Mouse (Mus musculus) ES-CJ7 (cell line): Measurements from ENCODE around the gene Aspscr1.

ENCODE experiments used
- DNase-seq: peaks from one replicate; pipeline ENCODE4 v3.0.0; 2011; ENCODE audit warnings: low read depth, low spot score

The Aspscr1 gene

DNA sequence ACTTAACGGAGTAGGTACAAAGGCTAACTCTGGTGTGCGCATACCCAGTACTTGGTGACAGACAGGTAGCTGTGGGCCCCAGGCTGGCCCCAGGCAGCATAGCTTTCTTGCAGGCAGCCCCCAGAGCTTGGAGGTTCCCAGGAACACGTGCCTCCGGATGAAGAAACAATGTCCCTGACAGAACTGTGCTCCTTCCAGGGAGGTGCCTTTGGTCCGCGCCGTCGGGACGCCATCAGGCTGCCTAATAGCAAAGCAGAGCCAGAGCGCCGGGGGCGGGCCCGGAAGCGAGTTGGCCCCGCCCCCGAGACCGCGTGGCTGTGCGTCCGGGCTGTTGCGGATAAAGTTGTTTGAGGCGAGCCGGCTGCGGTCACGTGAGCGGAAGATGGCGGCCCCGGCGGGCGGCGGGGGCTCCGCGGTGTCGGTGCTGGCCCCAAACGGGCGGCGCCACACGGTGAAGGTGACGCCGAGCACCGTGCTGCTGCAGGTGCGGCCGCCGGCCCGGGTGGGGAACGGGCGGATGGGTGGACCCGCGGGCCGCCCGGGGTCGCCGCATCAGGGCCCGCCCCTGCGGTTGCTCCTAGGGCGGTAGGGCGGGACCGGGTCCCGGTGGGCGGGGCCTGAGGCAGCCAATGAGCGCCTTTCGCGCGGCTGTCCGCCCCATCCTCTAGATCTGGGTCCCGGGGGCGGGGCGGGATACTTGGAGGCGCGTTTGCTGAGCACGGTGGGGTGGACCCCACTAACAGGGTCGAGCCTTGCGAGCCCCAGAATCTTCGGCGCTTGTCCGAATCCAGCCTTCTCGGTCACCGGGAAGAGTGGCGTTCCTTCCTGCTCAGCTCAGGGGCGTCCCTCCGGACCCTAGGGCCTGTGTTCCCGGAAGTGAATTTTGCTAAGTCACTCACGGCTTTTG lies at the start of gene Aspscr1:
Gene Aspscr1 (plus strand): TSS at position 287 of the 907 bp plus-strand sequence.
- DNase-seq = peak; percentile 95

DNA sequence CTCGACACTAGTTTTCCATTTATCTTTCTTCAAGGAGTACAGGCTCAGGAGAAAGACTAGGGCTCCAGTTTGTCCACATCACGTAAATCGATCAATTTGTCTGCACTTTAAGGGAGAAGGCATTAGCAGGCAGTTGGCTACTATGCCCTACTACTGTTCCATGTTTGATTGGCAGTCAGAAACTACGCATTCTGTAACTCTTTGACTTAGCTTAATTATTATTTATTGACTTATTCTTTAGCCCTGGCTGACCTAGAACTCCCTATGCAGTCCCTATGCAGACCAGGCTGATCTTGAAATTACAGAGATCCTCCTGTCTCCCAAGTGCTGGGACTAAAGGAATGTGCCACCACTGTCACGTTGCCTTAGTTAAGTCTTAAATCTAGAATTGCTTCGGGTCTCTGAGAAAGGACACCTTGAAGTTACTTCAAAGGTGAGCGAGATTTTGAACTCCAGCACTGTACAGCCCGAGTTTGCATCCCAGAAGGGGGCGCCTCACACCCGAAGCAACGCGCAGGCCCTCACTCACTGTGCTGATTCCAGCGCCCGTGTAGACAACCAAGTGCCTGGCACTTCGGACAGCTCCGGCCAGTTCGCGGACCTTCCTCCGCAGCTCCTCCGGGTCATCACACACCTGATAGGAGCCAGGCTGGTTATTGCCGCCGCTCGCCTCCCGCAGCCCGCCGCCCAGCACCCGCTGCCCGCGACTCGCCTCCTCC lies 48.7 kb upstream of the Aspscr1 start:
- DNase-seq = peak; percentile 81

DNA sequence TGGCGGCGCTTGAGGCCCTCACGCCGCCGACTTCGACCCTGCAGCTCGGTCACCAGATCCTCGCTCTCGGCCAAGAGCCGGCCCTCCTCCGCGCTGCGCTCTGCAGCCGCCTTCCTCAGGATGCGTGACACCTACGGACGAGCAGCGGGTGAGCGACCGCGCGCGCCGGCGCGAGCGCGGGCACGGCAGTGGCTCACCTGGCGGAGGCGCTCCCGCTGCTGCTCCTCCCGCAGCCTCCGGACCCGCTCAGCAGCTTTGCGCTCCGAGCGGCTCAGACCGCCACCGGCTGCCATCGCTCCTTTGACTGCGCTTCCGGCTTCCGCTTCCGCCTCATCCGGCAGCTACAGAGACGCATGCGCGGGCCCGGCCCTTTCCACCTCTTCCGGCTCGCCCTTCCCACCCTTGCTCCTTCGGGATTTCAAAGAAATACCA lies 48.1 kb upstream of the Aspscr1 start:
- DNase-seq = peak; percentile 81

DNA sequence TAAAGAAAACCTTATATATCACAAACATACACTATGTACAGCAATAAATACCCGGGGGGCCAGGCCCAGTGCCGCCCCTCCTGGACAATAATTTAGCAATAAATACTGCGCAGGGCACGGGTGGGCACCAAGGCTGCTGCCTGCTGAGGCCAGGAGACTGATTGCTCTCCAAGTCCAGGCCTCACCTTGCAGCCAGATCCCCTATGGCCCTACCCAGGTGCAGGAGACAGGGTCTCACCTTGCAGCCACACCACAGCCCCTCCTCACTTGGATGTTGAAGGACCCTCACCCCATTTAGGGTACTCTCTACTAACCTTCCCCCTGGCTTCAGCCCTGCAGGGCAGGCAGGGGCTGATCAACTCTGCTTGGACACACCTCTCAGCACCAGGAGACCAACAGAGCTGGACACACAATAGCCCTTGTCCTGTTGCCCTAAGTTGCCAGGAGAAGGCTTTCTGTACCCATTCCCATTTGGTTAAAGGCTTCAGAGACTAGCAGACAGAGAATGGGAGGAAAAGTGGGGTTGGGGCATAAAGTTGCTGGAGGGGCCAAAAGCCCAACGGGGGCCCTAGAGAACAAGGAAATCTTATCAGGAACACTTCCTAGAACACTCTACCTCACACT lies 47.5 kb upstream of the Aspscr1 start, which contains the start of gene Sirt7:
Gene Sirt7 (minus strand): TSS at position 89 of the 624 bp plus-strand sequence.
- no peak for DNase-seq

DNA sequence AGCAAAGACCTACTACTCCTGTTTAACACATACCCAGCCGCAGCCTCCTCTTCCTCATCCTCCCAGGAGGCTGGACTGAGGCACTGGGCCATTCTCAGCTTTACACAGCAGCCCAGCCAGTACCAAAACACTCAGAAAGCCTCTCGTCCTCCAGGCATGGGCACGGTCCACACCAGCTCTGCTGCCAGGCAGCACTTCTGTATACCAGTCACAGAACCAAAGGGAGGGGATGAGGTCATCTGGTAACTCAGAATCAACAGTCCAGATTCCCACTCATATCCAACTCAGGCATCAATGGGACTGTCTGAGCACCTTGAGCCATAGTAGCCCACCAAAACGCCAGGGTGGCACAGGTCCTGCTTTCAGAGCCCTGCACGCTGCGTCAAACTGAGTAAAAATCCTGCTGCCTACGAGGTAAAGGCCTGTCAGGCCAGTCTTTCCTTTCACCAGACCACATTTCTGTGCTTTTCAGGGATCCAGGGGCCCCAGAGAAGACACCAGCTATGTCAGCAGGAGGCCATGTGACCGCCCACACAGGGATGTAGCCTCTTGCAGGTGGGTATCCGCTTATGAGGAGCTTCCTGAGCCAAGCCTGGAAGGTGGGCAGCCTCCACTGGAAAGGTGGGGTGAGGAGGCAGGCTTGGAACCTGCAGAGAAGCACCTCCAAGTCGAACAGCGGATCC lies 45.8 kb upstream of the Aspscr1 start:
- no peak for DNase-seq

DNA sequence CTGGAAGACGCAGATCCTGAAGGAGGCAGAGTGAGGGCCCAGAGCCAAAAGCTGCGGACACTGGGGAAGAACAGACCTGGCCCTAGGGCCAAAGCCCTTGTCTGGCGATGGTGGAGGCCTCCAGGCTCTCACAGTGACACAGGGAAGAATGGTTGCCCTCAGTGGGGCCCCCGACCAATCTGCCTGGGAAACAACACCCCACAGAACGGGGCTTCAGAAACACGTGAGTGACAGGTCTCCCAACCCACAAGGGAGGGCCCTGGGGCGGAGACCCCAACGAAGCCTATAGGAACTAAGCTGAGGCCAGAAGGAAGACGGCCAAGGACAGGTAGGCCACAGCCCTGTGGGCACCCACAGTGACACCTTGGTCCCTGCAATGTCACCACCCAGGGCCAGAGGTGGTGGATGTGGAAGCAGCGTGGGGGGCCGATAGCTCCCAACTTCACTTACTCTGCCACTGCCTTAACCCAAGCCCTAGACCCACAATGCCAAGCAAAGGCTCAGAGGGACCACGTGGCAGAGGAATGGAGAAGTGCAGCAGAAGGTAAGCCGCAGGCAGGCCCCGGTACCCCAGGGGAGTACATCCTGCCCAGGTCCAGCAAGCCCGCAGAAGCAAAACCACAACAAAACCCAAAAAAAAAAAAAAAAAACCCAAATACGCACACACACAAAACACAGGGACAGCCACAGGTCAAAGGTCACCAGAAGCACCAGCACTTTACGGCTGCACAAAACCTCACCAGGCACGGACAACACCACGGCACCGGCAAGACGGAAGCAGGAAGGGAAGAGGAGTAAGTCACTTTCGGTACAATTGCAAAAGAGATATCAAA lies 45.1 kb upstream of the Aspscr1 start:
- no peak for DNase-seq

DNA sequence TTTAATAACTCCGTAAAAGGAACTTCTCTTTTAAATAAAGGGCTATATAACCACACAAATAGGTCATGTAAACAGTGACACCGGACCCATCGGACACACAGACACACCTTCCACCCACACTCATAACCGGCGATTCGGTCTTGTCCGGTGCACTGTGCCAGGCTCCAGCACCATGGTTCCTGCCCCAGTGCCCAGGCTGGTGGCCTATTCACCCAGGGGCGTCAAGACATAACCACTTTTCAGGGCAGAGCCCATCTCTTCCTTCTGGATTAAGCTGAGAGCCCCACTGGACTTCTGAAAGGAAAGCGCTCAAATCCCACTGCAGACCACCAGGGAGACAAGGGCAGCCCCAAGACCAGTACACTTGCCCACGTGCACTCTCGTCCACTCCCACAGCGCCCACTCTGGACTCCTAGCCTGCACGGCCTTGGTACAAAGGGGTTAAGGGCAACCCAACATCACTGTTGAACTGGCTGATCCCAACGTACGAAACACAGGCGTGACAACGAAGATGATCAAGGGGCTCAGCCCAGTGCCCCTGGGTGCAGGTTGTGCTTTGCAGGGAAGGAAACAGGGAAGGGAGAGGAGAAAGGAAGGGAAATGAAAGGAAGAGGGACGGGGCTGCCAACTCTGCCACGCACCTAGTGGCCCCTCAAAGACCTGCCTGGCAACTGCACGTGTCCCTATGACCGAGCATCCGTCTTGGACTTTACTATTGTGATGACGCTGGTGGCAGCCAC lies 44.0 kb upstream of the Aspscr1 start:
- no peak for DNase-seq

DNA sequence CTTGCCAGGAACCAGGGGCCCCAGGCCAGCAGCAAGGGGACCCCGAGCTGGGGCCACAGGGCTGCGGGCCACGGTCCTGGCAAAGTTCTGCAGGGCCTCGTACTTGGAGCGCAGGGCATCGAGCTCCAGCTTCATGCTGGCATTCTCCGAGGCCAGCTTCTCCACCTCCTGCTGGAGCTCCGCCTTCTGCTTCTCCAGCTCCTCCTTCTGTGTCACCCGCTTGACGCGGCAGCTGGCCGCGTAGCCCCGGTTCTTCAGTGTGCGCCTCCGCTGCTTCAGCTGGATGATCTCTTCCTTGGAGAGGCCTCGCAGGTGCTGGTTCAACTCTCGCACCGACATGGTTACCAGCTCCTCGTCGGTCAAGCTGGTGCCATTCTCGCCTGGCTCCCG lies 43.4 kb upstream of the Aspscr1 start:
- no peak for DNase-seq

DNA sequence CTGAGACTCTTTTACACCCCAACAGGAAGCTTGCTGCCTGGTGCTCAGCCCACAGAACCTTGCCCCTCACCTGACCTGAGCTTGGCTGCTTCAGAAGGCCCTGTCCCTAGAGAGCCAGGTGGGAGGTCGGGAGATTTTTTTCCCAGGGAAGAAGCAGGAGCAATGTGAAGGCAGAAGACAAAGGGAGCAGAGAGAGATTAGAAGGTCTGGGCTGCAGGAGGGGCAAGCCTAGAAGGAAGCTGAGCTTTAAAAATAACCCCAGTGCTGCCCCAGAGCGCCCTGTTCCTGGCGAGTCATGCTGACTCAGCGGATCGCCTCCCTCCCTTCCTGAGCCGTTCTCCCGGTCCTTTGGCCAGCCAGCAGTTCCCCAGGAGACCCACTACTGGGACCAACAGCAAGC lies 42.9 kb upstream of the Aspscr1 start:
- DNase-seq = no peak

DNA sequence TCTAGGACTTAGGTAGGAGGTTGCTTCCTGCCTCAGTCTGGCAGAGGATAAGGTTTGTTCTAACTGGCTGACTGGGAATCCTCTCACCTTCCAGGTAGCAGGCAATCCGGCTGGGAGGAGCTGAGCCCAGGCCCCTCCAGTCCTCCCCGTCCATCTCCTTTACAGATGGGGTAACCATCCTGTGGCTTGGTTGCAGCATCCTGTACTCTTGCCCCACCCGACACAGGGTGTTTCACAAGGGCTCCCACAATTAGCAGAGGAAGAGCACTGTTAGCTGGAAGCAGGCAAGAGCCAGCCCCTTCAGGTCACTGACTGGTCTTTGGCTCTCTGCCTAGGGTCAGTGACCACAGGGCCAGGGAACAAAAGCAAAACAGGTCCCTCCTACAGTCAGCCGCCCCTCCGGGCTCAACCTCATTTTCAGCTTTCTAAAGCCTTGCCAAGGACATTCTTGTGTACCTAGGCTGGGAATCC lies 42.3 kb upstream of the Aspscr1 start:
- DNase-seq = no peak

DNA sequence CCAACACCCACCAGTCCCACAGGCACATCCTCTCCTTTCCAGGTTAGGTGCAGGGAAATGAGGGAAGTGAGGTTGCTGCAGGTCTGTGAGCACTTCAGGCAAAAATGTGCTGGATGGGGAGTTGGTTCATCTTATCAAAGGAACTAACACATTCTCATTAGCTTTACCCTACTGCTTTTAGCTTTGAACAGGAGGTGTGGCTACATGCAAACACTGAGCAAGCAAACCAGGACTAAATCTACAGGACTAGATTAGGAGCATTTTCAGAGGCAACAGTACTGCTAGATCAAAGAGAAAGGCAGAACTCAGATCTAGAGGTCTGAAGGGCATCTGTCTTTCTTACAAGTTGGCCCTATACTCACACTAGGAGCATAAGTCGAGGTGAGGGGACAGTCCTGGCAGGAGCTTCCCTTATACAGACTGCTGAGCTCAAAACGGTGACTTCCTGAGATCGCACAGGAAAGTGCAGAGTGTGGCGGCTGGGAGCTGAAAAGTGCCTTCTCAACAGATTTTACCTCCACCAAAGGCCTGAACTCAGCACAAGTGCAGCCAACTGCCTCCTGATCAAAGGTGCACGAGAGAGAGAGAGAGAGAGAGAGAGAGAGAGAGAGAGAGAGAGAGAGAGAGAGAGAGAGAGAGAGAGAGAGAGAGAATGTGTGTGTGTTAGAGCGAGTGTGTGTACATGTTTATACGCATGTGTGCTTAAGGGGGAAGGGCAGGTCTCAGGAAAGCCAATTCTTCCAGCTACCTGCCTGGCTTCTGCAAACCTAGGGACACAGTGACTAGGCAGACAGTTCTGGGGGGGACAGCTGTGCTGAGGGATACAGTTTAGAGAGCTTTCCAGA lies 41.7 kb upstream of the Aspscr1 start:
- DNase-seq = no peak

DNA sequence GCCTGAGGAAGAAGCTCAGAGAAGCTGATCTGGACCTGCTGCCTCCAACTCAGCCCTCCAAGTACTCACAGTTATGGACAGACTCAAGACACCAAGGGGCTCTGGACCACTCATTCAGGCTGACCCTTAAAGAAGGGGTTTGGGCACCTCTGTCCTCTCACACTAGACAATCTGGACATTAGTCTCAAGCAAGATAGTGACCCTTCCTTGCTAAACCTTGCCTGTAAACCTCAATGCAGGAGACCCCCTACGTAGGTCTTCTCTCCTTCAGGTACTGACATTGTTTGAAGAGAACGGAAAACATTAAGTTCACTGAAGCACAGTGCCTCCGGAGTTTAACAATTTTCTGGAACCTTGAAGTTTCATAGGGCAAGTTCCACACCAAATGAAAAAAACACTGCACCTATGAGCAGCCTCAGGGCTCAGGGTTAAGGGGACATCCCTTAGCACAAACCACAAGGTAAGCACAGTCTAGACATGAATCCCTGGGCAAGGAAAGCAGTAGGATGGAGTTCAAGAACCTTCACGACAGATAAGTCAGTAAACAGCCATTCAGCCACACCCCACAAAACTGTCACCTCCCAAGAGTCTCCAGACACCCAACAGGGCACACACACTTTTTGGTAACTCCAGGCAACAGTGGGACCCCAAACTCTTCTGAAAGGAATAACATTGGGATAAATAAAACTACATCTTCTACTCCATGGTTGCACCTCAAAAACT lies 40.9 kb upstream of the Aspscr1 start:
- DNase-seq = no peak

DNA sequence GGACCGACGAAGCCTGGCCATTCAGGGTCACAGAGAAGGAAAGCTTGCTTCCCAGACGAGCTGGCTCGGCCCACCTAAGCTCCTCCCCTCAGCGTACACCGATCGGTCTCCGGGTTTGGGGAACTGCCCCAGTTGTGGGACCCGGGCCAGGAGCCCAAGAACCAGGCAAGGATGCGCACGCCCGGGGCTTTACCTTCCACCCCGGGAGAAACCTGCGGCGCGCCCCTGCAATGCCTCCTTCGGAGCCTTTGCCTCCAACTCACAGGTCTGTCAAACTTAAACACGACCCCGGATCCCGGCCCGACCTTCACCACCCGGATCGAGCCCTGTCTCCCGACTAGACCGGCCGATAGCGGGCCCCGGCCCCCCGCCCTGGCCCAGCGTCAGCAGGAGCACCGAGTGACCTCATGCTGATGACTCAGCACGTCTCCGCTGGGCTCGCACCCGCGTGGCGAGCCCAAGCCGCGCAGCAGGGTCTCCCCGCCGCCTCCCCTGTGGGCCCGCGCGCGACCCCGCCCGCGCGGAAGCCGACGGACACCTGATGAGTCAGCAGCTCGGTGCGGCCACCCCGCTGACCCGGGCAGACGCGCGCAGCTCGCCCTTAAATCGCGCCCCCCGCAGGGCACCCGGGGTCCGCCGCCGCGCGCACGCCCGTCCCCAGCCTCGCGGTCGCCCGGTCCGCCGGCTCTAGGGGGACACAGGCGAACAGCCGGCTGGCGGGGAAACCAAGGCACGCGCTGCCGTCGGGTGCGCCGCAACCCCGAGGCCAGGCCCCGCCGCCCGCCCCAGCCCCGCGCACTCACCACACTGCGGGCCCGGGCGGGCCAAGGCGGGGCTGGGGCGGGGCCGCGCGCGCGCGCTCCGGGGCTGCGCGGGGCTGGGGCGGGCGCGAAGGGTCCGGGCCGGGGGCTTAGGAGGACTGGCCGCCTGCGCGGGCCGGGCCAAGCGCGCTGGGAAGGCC lies 39.9 kb upstream of the Aspscr1 start:
- peak; percentile 72 for DNase-seq

DNA sequence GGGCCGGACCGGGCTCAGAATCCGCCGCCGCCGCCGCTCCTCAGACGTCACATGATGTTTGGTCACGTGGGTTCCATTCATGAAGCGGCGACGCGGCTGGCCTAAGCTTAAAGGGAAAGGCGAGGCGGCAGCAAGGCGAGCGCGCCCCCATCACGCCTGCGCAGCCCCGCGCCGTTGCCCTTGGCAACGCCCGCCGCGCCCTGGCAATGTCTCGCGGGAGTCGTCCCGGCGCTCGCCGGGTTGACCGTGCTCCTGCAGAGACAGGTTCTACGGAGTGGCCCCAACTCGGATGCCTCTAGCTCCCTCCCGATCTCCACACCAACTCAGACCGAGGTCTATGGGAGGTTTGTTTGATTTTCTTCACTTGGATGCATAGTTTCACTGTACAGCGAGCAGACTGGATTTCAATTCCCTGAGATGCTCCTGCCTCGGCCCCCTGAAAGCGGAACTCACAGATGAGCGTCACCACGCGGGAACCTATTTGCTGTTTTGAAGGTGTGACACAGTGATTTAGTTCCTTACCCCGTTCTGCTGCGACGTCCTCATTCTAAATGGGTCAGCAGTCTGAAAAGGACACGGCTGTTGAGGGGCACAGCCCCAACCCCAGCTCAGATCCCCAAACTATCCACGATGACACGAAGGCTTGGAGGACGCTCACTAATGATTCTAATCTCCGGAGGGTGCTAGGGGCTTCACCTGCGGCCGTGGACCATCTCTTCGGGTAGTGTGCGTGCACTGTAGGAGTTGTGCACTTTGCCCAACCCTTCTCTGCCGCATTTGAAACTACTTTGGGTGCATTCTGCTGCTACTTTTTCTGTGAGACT lies 39.0 kb upstream of the Aspscr1 start, which contains the start of gene Mafg:
Gene Mafg (minus strand): TSS at position 81 of the 824 bp plus-strand sequence.
- peak; percentile 97 for DNase-seq

DNA sequence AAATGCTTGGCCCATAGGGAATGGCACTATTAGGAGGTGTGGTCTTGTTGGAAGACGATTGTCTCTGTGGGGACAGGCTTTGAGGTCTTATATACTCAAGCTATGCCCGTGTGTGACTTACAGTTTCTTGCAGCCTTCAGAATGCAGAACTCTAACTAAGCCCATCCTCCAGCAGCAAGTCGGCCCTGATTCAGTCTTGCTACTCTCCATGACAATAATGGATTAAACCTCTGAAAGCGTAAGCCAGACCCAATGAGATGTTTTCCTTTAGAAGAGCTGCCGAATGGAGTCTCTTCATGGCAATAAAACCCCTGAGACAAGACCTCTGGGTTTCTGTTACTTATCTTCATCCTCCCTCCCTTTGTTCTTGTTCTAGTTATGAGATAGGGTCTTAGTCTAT lies 38.0 kb upstream of the Aspscr1 start:
- DNase-seq = no peak

DNA sequence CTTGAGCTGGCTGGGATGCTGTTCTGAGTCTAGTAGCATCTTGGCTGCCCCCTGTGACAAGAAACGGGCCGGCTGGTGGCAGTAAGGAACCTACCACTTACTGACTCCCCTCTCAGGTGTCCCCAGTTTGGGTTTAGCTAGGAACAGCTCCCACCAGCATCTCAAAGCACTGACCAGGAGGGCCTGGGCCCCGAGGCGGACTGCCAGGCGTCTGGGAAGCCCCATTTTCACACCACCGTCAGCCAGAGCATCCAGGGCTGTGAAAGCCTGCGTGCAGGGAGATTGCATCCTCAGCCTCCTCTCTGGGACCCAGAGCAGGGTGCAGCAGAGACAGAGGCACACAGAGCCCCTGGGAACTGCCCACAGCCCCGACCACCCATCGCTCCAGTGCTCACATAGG lies 31.5 kb upstream of the Aspscr1 start:
- DNase-seq = no peak
